Mouse (Mus musculus): ENCODE results near the gene Eml5. TPM values are rescaled to one million over a fixed set of nuclear protein-coding genes. Genes with fewer than 3 reads are reported as not detected.

The Eml5 gene
- 0.65 TPM for polyA plus RNA-seq (2012; fragmentation: generic; extraction: Trizol)

DNA sequence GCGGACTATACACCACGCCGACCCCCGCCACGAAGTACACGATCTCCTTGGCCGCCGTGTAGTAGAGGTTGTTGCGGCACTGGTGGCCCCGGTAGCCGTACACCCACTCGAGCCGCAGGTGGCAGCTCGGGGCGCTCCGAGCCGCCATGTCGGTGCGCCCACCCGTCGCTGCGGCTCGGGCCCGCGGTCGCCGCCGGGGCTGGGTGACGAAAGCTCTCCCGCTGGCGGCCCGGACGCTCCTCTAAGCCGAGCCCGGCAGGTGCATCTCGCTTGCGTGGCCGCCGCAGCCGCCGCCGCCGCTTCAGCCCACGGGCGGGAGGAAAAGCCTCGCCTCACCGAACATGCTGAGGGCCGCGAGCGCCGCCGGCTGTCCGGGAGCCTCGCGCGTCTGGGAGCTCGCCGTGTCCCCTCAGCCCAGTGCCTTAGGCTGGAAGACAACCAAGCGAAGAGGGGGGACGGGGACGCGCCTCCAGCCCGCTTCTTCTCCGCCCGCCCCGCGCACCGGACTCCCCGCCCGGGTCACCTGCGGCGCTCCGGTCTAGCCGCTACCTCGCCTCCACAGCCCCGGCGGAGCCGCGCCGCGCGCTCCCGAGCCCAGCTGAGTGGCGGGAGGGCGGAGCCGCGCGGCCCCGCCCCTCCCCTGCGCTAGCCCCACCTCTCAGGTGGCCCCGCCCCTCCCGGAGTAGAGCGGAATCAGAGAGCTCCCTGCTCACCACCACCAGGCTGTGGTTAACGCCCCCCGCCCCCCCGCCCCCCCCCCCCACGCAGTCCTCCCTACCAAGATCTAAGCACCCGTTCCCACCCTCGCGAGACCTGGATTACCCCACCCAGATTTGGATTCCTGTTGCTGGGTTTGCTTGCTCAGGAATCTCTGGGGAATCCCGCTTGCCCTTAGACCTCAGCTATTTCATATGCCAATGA is at the start of gene Eml5:
TSS of gene Eml5 (minus strand) at position 604 of the 921 bp plus-strand sequence.
- TF ChIP-seq POLR2AphosphoS2 (IDR thresholded peaks at IDR 0.05; ENCODE audit: insufficient read length, low read depth) (peak; percentile 41), POLR2A (IDR thresholded peaks at IDR 0.05; ENCODE audit: insufficient read length, low read depth) (peak; percentile 48), SRF (IDR thresholded peaks at IDR 0.05; ENCODE audit: control insufficient read depth, insufficient read length, low read depth) (no peak), E2F4 (IDR thresholded peaks at IDR 0.05; ENCODE audit: insufficient read depth) (no peak), REST (IDR thresholded peaks at IDR 0.05; ENCODE audit: insufficient read depth, insufficient read length) (no peak), TCF3 (IDR thresholded peaks at IDR 0.05; ENCODE audit: insufficient read length, low read depth) (no peak), CEBPB (IDR thresholded peaks at IDR 0.05; ENCODE audit: insufficient read depth, poor library complexity, severe bottlenecking) (no peak), MYOD1 (IDR thresholded peaks at IDR 0.05; ENCODE audit: control insufficient read depth in 1 of 3, insufficient read length in 2 of 3, low read depth in 2 of 3) (peak in 1 of 3 experiments; percentile 56), USF1 (IDR thresholded peaks at IDR 0.05; ENCODE audit: low read depth) (no peak), MYOG (IDR thresholded peaks at IDR 0.05; ENCODE audit: control insufficient read depth in 1 of 3, insufficient read depth in 1 of 3, insufficient read length in 2 of 3, low read depth in 2 of 3) (peak in 1 of 3 experiments; percentile 46)
- Histone ChIP-seq H3ac (ENCODE audit: control insufficient read depth, insufficient read length) (peak within 1 kb of the TSS; percentile 4), H3K36me3 (ENCODE audit: control insufficient read depth, insufficient read depth) (no peaks in the 10 kb centered on the region), H3K27me3 (ENCODE audit: control insufficient read depth, insufficient read depth, insufficient read length) (no peaks in the 10 kb centered on the region), H3K4me2 (ENCODE audit: low read depth) (peak within 1 kb of the TSS; percentile 64), H3K4me3 (peak within 1 kb of the TSS; percentile 26), H3K79me2 (ENCODE audit: control insufficient read depth, insufficient read depth) (no peaks in the 10 kb centered on the region)

GRCm38 (mm10) chr12:98932856-98933255 is 31.6 kb upstream of the Eml5 start:
- no peak for TF ChIP-seq TCF3 (IDR thresholded peaks at IDR 0.05; ENCODE audit: insufficient read length, low read depth)
- TF ChIP-seq SRF (IDR thresholded peaks at IDR 0.05; ENCODE audit: control insufficient read depth, insufficient read length, low read depth): no peak
- TF ChIP-seq POLR2AphosphoS2 (IDR thresholded peaks at IDR 0.05; ENCODE audit: insufficient read length, low read depth): no peak
- TF ChIP-seq E2F4 (IDR thresholded peaks at IDR 0.05; ENCODE audit: insufficient read depth): no peak
- TF ChIP-seq POLR2A (IDR thresholded peaks at IDR 0.05; ENCODE audit: insufficient read length, low read depth): no peak
- TF ChIP-seq USF1 (IDR thresholded peaks at IDR 0.05; ENCODE audit: low read depth): no peak
- TF ChIP-seq REST (IDR thresholded peaks at IDR 0.05; ENCODE audit: insufficient read depth, insufficient read length): no peak
- TF ChIP-seq TCF12 (IDR thresholded peaks at IDR 0.05; ENCODE audit: insufficient read depth, poor library complexity, severe bottlenecking): no peak
- TF ChIP-seq MYOD1 (IDR thresholded peaks at IDR 0.05; ENCODE audit: control insufficient read depth in 1 of 3, insufficient read length in 2 of 3, low read depth in 2 of 3): no peak
- TF ChIP-seq MYOG (IDR thresholded peaks at IDR 0.05; ENCODE audit: control insufficient read depth in 1 of 3, insufficient read depth in 1 of 3, insufficient read length in 2 of 3, low read depth in 2 of 3): no peak
- no peak for TF ChIP-seq MAX (IDR thresholded peaks at IDR 0.05; ENCODE audit: low read depth)
- no peak for TF ChIP-seq CEBPB (IDR thresholded peaks at IDR 0.05; ENCODE audit: insufficient read depth, poor library complexity, severe bottlenecking)
- no peak overlapping the region for H3ac ChIP-seq (ENCODE audit: control insufficient read depth, insufficient read length)
- no peaks in the 10 kb centered on the region for H3K27me3 ChIP-seq (ENCODE audit: control insufficient read depth, insufficient read depth, insufficient read length)
- no peaks in the 10 kb centered on the region for H3K36me3 ChIP-seq (ENCODE audit: control insufficient read depth, insufficient read depth)
- no peaks in the 10 kb centered on the region for H3K79me2 ChIP-seq (ENCODE audit: control insufficient read depth, insufficient read depth)
- no peak overlapping the region for H3K4me2 ChIP-seq (ENCODE audit: low read depth)
- no peak overlapping the region for H3K4me3 ChIP-seq

- no peaks in the 10 kb centered on the region for H3K36me3 ChIP-seq (ENCODE audit: control insufficient read depth, insufficient read depth)
- no peak overlapping the region for H3K4me2 ChIP-seq (ENCODE audit: low read depth)
- H3K79me2 ChIP-seq (ENCODE audit: control insufficient read depth, insufficient read depth): no peaks in the 10 kb centered on the region
- H3K4me3 ChIP-seq: no peak overlapping the region
- H3K27me3 ChIP-seq (ENCODE audit: control insufficient read depth, insufficient read depth, insufficient read length): no peaks in the 10 kb centered on the region
- no peak overlapping the region for H3ac ChIP-seq (ENCODE audit: control insufficient read depth, insufficient read length)
- TF ChIP-seq TCF12 (IDR thresholded peaks at IDR 0.05; ENCODE audit: insufficient read depth, poor library complexity, severe bottlenecking): no peak
- TF ChIP-seq MYOG (IDR thresholded peaks at IDR 0.05; ENCODE audit: control insufficient read depth in 1 of 3, insufficient read depth in 1 of 3, insufficient read length in 2 of 3, low read depth in 2 of 3): no peak
- no peak for TF ChIP-seq MAX (IDR thresholded peaks at IDR 0.05; ENCODE audit: low read depth)
- no peak for TF ChIP-seq POLR2A (IDR thresholded peaks at IDR 0.05; ENCODE audit: insufficient read length, low read depth)
- no peak for TF ChIP-seq CEBPB (IDR thresholded peaks at IDR 0.05; ENCODE audit: insufficient read depth, poor library complexity, severe bottlenecking)
- no peak for TF ChIP-seq POLR2AphosphoS2 (IDR thresholded peaks at IDR 0.05; ENCODE audit: insufficient read length, low read depth)
- TF ChIP-seq TCF3 (IDR thresholded peaks at IDR 0.05; ENCODE audit: insufficient read length, low read depth): no peak
- TF ChIP-seq SRF (IDR thresholded peaks at IDR 0.05; ENCODE audit: control insufficient read depth, insufficient read length, low read depth): no peak
- TF ChIP-seq REST (IDR thresholded peaks at IDR 0.05; ENCODE audit: insufficient read depth, insufficient read length): no peak
- no peak for TF ChIP-seq E2F4 (IDR thresholded peaks at IDR 0.05; ENCODE audit: insufficient read depth)
- TF ChIP-seq MYOD1 (IDR thresholded peaks at IDR 0.05; ENCODE audit: control insufficient read depth in 1 of 3, insufficient read length in 2 of 3, low read depth in 2 of 3): no peak
- TF ChIP-seq USF1 (IDR thresholded peaks at IDR 0.05; ENCODE audit: low read depth): no peak
Observed at GRCm38 (mm10) chr12:98932441-98932840, 31.2 kb upstream of the Eml5 start.

- no peak for TF ChIP-seq MYOD1 (IDR thresholded peaks at IDR 0.05; ENCODE audit: control insufficient read depth in 1 of 3, insufficient read length in 2 of 3, low read depth in 2 of 3)
- TF ChIP-seq TCF3 (IDR thresholded peaks at IDR 0.05; ENCODE audit: insufficient read length, low read depth): no peak
- no peak for TF ChIP-seq POLR2A (IDR thresholded peaks at IDR 0.05; ENCODE audit: insufficient read length, low read depth)
- TF ChIP-seq E2F4 (IDR thresholded peaks at IDR 0.05; ENCODE audit: insufficient read depth): no peak
- no peak for TF ChIP-seq MYOG (IDR thresholded peaks at IDR 0.05; ENCODE audit: control insufficient read depth in 1 of 3, insufficient read depth in 1 of 3, insufficient read length in 2 of 3, low read depth in 2 of 3)
- no peak for TF ChIP-seq REST (IDR thresholded peaks at IDR 0.05; ENCODE audit: insufficient read depth, insufficient read length)
- no peak for TF ChIP-seq TCF12 (IDR thresholded peaks at IDR 0.05; ENCODE audit: insufficient read depth, poor library complexity, severe bottlenecking)
- TF ChIP-seq POLR2AphosphoS2 (IDR thresholded peaks at IDR 0.05; ENCODE audit: insufficient read length, low read depth): no peak
- TF ChIP-seq MAX (IDR thresholded peaks at IDR 0.05; ENCODE audit: low read depth): no peak
- no peak for TF ChIP-seq USF1 (IDR thresholded peaks at IDR 0.05; ENCODE audit: low read depth)
- TF ChIP-seq SRF (IDR thresholded peaks at IDR 0.05; ENCODE audit: control insufficient read depth, insufficient read length, low read depth): no peak
- TF ChIP-seq CEBPB (IDR thresholded peaks at IDR 0.05; ENCODE audit: insufficient read depth, poor library complexity, severe bottlenecking): no peak
- H3K27me3 ChIP-seq (ENCODE audit: control insufficient read depth, insufficient read depth, insufficient read length): no peaks in the 10 kb centered on the region
- H3K4me3 ChIP-seq: no peak overlapping the region
- no peaks in the 10 kb centered on the region for H3K79me2 ChIP-seq (ENCODE audit: control insufficient read depth, insufficient read depth)
- H3ac ChIP-seq (ENCODE audit: control insufficient read depth, insufficient read length): no peak overlapping the region
- no peak overlapping the region for H3K4me2 ChIP-seq (ENCODE audit: low read depth)
- H3K36me3 ChIP-seq (ENCODE audit: control insufficient read depth, insufficient read depth): no peaks in the 10 kb centered on the region
Observed at GRCm38 (mm10) chr12:98931174-98931573, 29.9 kb upstream of the Eml5 start.

Measured in myocyte (in vitro differentiated cells).